Mouse (Mus musculus) spleen, adult 2 months (tissue): ENCODE results near the gene Sstr3.

Experiments
- CTCF ChIP-seq: fragments of 200-500 bp; IDR thresholded peaks from 2 replicates; pipeline ENCODE4 v1.5.1; 2011; ENCODE audit warnings: mild to moderate bottlenecking, inconsistent platforms; ENCODE audit not compliant: insufficient read depth, insufficient read length, insufficient replicate concordance; ENCODE audit errors: extremely low read depth
- POLR2A ChIP-seq: fragments of 200-500 bp; IDR thresholded peaks from 2 replicates; pipeline ENCODE4 v1.6.1; 2011; ENCODE audit warnings: low read depth, low read length, inconsistent platforms

GRCm38 (mm10) chr15:78510121-78510576, 34.3 kb downstream of the Sstr3 start:
- TF ChIP-seq CTCF (no peak), POLR2A (no peak)
